Mouse (Mus musculus): ENCODE results near the gene Jmjd6. TPM values are rescaled to one million over a fixed set of nuclear protein-coding genes. Genes with fewer than 3 reads are reported as not detected.

Gene Jmjd6
- polyA plus RNA-seq, 1 experiment from 2014 or later, result 89.9 TPM

GRCm38 (mm10) chr11:116873987-116874386, 30.7 kb upstream of the Jmjd6 start:
- no peaks in the 10 kb centered on the region for H3K4me1 ChIP-seq (ENCODE audit: control insufficient read depth, insufficient read depth, low read length)
- WGBS, result 92% methylated on average over 20 of the region's 20 CpGs

DNA sequence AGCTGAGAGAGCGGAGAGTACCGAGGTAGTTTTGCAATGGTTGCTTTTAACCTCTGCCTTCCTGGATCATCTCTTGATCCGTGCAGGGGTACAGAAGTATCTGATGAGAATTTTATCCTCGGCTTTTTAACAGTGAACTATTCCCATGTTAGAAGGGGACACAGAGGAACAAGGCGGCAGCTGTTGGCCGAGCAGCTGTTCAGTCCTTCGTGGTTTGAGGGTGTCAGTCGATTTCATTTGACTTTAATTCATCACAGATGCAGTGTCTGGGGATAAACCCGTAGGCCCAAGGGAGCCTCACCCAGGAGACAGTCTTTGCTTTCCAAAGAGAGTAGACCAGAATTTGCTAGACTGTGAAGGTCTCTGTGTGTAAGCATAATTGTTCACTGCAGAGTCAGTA, 28.3 kb upstream of the Jmjd6 start:
- ATAC-seq (ENCODE audit: low FRiP score), result no peak
- Histone ChIP-seq H3K36me3 (ENCODE audit: control insufficient read depth, insufficient read depth, low read length) (peaks cover 3% of the 10 kb centered on the region; the same call in 1 of the 2 replicates), H3K4me2 (no peak overlapping the region), H3K4me1 (ENCODE audit: control insufficient read depth, insufficient read depth, low read length) (no peaks in the 10 kb centered on the region), H3K9ac (ENCODE audit: low read length) (no peak overlapping the region), H3K4me3 (ENCODE audit: low read depth, low read length) (no peak overlapping the region), H3K27ac (ENCODE audit: low read depth, low read length) (no peak overlapping the region), H3K9me3 (ENCODE audit: control insufficient read depth, low read length) (no peaks in the 10 kb centered on the region), H3K27me3 (ENCODE audit: control insufficient read depth, insufficient read depth, low read length) (no peaks in the 10 kb centered on the region)
- no peak for DNase-seq (ENCODE audit: low spot score, missing footprints)
- WGBS, result 92% methylated on average over 9 of the region's 9 CpGs

More at GRCm38 (mm10) chr11:116873987-116874386, 30.7 kb upstream of the Jmjd6 start:
- H3K27me3 ChIP-seq (ENCODE audit: control insufficient read depth, insufficient read depth, low read length), result no peaks in the 10 kb centered on the region
- no peak overlapping the region for H3K4me3 ChIP-seq (ENCODE audit: low read depth, low read length)
- DNase-seq (ENCODE audit: low spot score, missing footprints) (no peak), ATAC-seq (ENCODE audit: low FRiP score) (no peak)
- H3K9ac ChIP-seq (ENCODE audit: low read length), result no peak overlapping the region
- H3K9me3 ChIP-seq (ENCODE audit: control insufficient read depth, low read length), result no peaks in the 10 kb centered on the region
- H3K4me2 ChIP-seq, result no peak overlapping the region
- no peak overlapping the region for H3K27ac ChIP-seq (ENCODE audit: low read depth, low read length)
- peaks cover 3% of the 10 kb centered on the region; the same call in 1 of the 2 replicates for H3K36me3 ChIP-seq (ENCODE audit: control insufficient read depth, insufficient read depth, low read length)

GRCm38 (mm10) chr11:116869641-116870040, 26.4 kb upstream of the Jmjd6 start:
- no peak overlapping the region for H3K4me2 ChIP-seq
- H3K4me3 ChIP-seq (ENCODE audit: low read depth, low read length), result no peak overlapping the region
- no peaks in the 10 kb centered on the region for H3K9me3 ChIP-seq (ENCODE audit: control insufficient read depth, low read length)
- ATAC-seq (ENCODE audit: low FRiP score) (no peak), DNase-seq (ENCODE audit: low spot score, missing footprints) (no peak)
- WGBS, result 84% methylated on average over 4 of the region's 4 CpGs
- no peaks in the 10 kb centered on the region for H3K4me1 ChIP-seq (ENCODE audit: control insufficient read depth, insufficient read depth, low read length)
- no peaks in the 10 kb centered on the region for H3K27me3 ChIP-seq (ENCODE audit: control insufficient read depth, insufficient read depth, low read length)
- H3K36me3 ChIP-seq (ENCODE audit: control insufficient read depth, insufficient read depth, low read length), result peaks cover 8% of the 10 kb centered on the region
- no peak overlapping the region for H3K27ac ChIP-seq (ENCODE audit: low read depth, low read length)
- no peak overlapping the region for H3K9ac ChIP-seq (ENCODE audit: low read length)

DNA sequence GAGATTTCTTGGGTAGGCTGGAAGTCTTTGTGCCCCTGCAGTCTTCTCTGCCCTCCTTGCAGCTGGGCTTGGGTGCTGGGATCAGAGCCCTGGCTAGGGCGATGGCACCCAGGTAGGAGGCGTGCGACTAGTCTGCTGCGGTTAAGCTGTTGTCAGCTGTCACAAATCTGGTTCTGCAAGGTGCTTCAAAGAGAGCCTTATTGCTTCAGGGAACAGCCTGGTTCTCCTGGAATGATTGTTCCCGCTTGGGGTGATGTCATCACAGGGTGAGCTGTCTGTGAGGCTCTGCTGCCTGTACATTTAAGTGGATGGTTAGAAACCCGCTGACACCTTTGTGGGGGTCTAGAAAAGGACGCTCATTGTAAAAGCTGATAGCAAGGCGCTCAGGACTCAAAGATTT, 26.0 kb upstream of the Jmjd6 start:
- no peak for DNase-seq (ENCODE audit: low spot score, missing footprints)

GRCm38 (mm10) chr11:116868129-116868528, 24.9 kb upstream of the Jmjd6 start:
- WGBS, result 81% methylated on average over 3 of the region's 3 CpGs

More for the DNA sequence above, 26.0 kb upstream of the Jmjd6 start:
- no peak for ATAC-seq (ENCODE audit: low FRiP score)
- Histone ChIP-seq H3K27ac (ENCODE audit: low read depth, low read length) (no peak overlapping the region), H3K4me3 (ENCODE audit: low read depth, low read length) (no peak overlapping the region), H3K27me3 (ENCODE audit: control insufficient read depth, insufficient read depth, low read length) (no peaks in the 10 kb centered on the region), H3K4me2 (no peak overlapping the region), H3K9me3 (ENCODE audit: control insufficient read depth, low read length) (no peaks in the 10 kb centered on the region), H3K4me1 (ENCODE audit: control insufficient read depth, insufficient read depth, low read length) (no peaks in the 10 kb centered on the region), H3K36me3 (ENCODE audit: control insufficient read depth, insufficient read depth, low read length) (peaks cover 8% of the 10 kb centered on the region), H3K9ac (ENCODE audit: low read length) (no peak overlapping the region)
- WGBS, result 91% methylated on average over 8 of the region's 8 CpGs

GRCm38 (mm10) chr11:116865945-116866585, 22.8 kb upstream of the Jmjd6 start:
- H3K36me3 ChIP-seq (ENCODE audit: control insufficient read depth, insufficient read depth, low read length), result peaks cover 5% of the 10 kb centered on the region

More at GRCm38 (mm10) chr11:116868129-116868528, 24.9 kb upstream of the Jmjd6 start:
- Histone ChIP-seq H3K4me1 (ENCODE audit: control insufficient read depth, insufficient read depth, low read length) (no peaks in the 10 kb centered on the region), H3K27ac (ENCODE audit: low read depth, low read length) (no peak overlapping the region), H3K27me3 (ENCODE audit: control insufficient read depth, insufficient read depth, low read length) (no peaks in the 10 kb centered on the region), H3K9me3 (ENCODE audit: control insufficient read depth, low read length) (no peaks in the 10 kb centered on the region), H3K9ac (ENCODE audit: low read length) (no peak overlapping the region), H3K36me3 (ENCODE audit: control insufficient read depth, insufficient read depth, low read length) (peaks cover 8% of the 10 kb centered on the region), H3K4me3 (ENCODE audit: low read depth, low read length) (no peak overlapping the region), H3K4me2 (no peak overlapping the region)
- ATAC-seq (ENCODE audit: low FRiP score), result no peak
- DNase-seq (ENCODE audit: low spot score, missing footprints), result no peak

DNA sequence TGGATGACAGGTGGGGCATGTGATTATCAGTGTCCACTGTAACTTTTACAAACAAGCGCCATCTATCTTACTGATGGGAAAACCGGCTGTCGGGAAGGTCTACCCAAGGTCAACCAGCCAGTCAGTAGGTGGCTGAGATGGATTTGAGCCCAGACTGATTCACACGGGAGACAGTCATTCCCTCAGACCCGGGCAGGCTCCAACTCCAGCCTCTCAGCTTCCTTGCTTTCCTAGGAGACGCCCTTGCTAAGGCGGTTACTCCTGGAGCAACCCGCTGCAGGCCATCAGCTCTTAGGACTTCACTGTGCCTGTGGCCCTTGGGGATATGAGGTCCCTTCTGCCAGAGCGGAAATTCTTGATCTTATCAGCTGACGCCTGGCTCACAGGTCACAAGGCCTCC, 21.2 kb upstream of the Jmjd6 start:
- H3K4me3 ChIP-seq (ENCODE audit: low read depth, low read length), result no peak overlapping the region
- H3K4me2 ChIP-seq, result no peak overlapping the region
- peaks cover 5% of the 10 kb centered on the region for H3K36me3 ChIP-seq (ENCODE audit: control insufficient read depth, insufficient read depth, low read length)
- no peaks in the 10 kb centered on the region for H3K27me3 ChIP-seq (ENCODE audit: control insufficient read depth, insufficient read depth, low read length)
- H3K9me3 ChIP-seq (ENCODE audit: control insufficient read depth, low read length), result no peaks in the 10 kb centered on the region
- H3K4me1 ChIP-seq (ENCODE audit: control insufficient read depth, insufficient read depth, low read length), result no peaks in the 10 kb centered on the region
- H3K27ac ChIP-seq (ENCODE audit: low read depth, low read length), result no peak overlapping the region
- WGBS, result 87% methylated on average over 10 of the region's 10 CpGs
- no peak overlapping the region for H3K9ac ChIP-seq (ENCODE audit: low read length)
- ATAC-seq (ENCODE audit: low FRiP score), result no peak
- DNase-seq (ENCODE audit: low spot score, missing footprints), result no peak

More at GRCm38 (mm10) chr11:116865945-116866585, 22.8 kb upstream of the Jmjd6 start:
- Histone ChIP-seq H3K4me1 (ENCODE audit: control insufficient read depth, insufficient read depth, low read length) (no peaks in the 10 kb centered on the region), H3K4me2 (no peak overlapping the region), H3K27me3 (ENCODE audit: control insufficient read depth, insufficient read depth, low read length) (no peaks in the 10 kb centered on the region), H3K4me3 (ENCODE audit: low read depth, low read length) (no peak overlapping the region), H3K9me3 (ENCODE audit: control insufficient read depth, low read length) (no peaks in the 10 kb centered on the region), H3K27ac (ENCODE audit: low read depth, low read length) (no peak overlapping the region), H3K9ac (ENCODE audit: low read length) (no peak overlapping the region)
- ATAC-seq (ENCODE audit: low FRiP score), result no peak
- DNase-seq (ENCODE audit: low spot score, missing footprints), result no peak
- 83% methylated on average over 12 of the region's 12 CpGs for WGBS

GRCm38 (mm10) chr11:116857183-116857850, 14.1 kb upstream of the Jmjd6 start:
- Histone ChIP-seq H3K27me3 (ENCODE audit: control insufficient read depth, insufficient read depth, low read length) (no peaks in the 10 kb centered on the region), H3K9ac (ENCODE audit: low read length) (no peak overlapping the region), H3K4me1 (ENCODE audit: control insufficient read depth, insufficient read depth, low read length) (peaks cover 7% of the 10 kb centered on the region; the same call in 1 of the 2 replicates), H3K27ac (ENCODE audit: low read depth, low read length) (no peak overlapping the region), H3K9me3 (ENCODE audit: control insufficient read depth, low read length) (no peaks in the 10 kb centered on the region), H3K4me3 (ENCODE audit: low read depth, low read length) (no peak overlapping the region), H3K36me3 (ENCODE audit: control insufficient read depth, insufficient read depth, low read length) (no peaks in the 10 kb centered on the region), H3K4me2 (no peak overlapping the region)
- no peak for ATAC-seq (ENCODE audit: low FRiP score)
- 85% methylated on average over 12 of the region's 12 CpGs for WGBS
- DNase-seq (ENCODE audit: low spot score, missing footprints), result no peak

- peaks cover 7% of the 10 kb centered on the region; the same call in 1 of the 2 replicates for H3K36me3 ChIP-seq (ENCODE audit: control insufficient read depth, insufficient read depth, low read length)
- peak overlapping the region; percentile 95 for H3K4me2 ChIP-seq
- peak overlapping the region; percentile 98 for H3K9ac ChIP-seq (ENCODE audit: low read length)
- DNase-seq (ENCODE audit: low spot score, missing footprints) (peak; percentile 65), ATAC-seq (ENCODE audit: low FRiP score) (no peak)
- H3K4me3 ChIP-seq (ENCODE audit: low read depth, low read length), result peak overlapping the region; percentile 100
- no peak overlapping the region for H3K27ac ChIP-seq (ENCODE audit: low read depth, low read length)
- no peaks in the 10 kb centered on the region for H3K9me3 ChIP-seq (ENCODE audit: control insufficient read depth, low read length)
- no peaks in the 10 kb centered on the region for H3K27me3 ChIP-seq (ENCODE audit: control insufficient read depth, insufficient read depth, low read length)
- WGBS, result 53% methylated on average over 10 of the region's 10 CpGs
- peaks cover 19% of the 10 kb centered on the region for H3K4me1 ChIP-seq (ENCODE audit: control insufficient read depth, insufficient read depth, low read length)
Observed at GRCm38 (mm10) chr11:116854279-116854678, 11.0 kb upstream of the Jmjd6 start.
